Mouse (Mus musculus): ENCODE measurements around the gene Tmem120b. TPM values are rescaled to one million over a fixed set of nuclear protein-coding genes. Genes with fewer than 3 reads are reported as not detected.

Tmem120b gene
- polyA plus RNA-seq, 1 experiment: 9.9 TPM

DNA sequence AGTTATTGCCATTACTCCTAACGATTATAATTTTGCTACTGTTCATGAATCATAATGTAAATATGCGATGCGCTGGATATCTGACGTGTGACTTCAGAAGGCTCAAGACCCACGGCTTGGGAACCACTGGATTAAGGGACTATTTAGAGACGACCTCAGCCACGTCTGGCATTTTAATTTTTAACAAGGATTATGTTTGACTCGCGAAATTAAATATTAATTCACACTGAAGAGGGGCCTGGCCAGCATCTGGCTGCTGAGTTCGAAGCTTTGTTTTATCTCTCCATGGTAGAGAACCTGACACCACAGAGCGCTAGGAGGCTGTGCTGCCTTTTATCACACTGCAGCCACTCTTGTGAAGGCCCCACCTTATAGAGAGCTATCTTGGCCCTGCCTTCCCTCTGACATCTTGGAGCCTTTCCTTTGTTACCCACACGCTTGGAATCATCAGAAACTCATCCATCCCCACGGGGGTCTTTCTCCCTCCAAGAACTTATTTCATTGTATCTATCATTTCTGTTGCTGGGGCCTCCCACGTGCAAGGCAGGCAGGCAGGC, 24.9 kb downstream of the Tmem120b start:
- Histone ChIP-seq H3K36me3 (ENCODE audit: control insufficient read depth, insufficient read depth, low read length) (no peaks in the 10 kb centered on the region), H3K4me1 (ENCODE audit: control insufficient read depth, insufficient read depth, low read length) (peaks cover 7% of the 10 kb centered on the region), H3K27me3 (replicated peaks; ENCODE audit: control insufficient read depth, insufficient read depth, low read length) (no peaks in the 10 kb centered on the region), H3K4me3 (ENCODE audit: insufficient read depth, low read depth, low read length) (no peak overlapping the region), H3K27ac (ENCODE audit: insufficient read depth, low read depth, low read length) (peak overlapping the region; percentile 28; the same call in 1 of the 2 replicates)
- WGBS: 64% methylated on average over 14 of the region's 14 CpGs
- peak; percentile 79 for DNase-seq
- TF ChIP-seq CTCF (conservative IDR thresholded peaks at IDR 0.05; ENCODE audit: insufficient read depth, insufficient read length, low read depth, low read length): no peak
- TF ChIP-seq POLR2A (IDR thresholded peaks at IDR 0.05; ENCODE audit: low read depth, low read length): no peak

DNA sequence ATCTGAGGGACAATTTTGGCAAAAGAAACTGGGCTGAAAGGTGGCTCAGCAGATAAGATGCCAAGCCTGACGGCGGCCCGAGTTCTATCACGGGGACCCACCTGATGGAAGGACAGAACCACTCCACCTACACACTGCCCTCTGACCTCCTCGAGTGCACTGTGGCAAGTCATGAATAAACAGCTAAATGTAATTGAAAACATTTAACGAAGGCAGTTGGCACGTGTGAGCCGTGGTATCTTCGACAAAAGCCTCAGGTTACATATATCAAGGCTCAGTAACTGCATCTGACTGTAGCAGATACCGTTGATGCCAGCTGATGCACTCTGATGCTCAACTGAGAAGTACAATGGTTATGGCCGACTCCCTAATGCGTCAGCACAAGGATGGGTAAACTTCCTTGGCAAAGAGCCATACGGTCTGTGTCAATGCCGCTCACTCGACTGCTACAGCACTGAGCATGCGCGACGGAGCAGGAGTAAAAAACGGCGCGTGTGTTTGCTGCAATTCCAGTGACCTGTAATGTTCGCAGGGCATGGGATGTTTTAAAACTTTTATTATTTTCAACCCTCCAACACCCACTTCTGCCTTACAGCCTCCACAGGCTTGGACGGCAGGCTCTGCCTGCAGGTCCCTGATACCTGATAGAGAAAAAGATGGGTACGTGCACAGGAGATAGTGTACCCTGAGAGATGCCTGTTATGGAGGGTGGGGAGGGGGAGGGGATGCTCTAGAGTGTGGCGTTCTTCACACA, 26.2 kb downstream of the Tmem120b start:
- H3K27ac ChIP-seq (ENCODE audit: insufficient read depth, low read depth, low read length): no peak overlapping the region
- H3K4me3 ChIP-seq (ENCODE audit: insufficient read depth, low read depth, low read length): no peak overlapping the region
- H3K36me3 ChIP-seq (ENCODE audit: control insufficient read depth, insufficient read depth, low read length): no peaks in the 10 kb centered on the region
- TF ChIP-seq CTCF (conservative IDR thresholded peaks at IDR 0.05; ENCODE audit: insufficient read depth, insufficient read length, low read depth, low read length) (no peak), POLR2A (IDR thresholded peaks at IDR 0.05; ENCODE audit: low read depth, low read length) (no peak)
- no peaks in the 10 kb centered on the region for H3K27me3 ChIP-seq (replicated peaks; ENCODE audit: control insufficient read depth, insufficient read depth, low read length)
- peaks cover 7% of the 10 kb centered on the region for H3K4me1 ChIP-seq (ENCODE audit: control insufficient read depth, insufficient read depth, low read length)
- DNase-seq: peak; percentile 78
- WGBS: 41% methylated on average over 25 of the region's 25 CpGs

DNA sequence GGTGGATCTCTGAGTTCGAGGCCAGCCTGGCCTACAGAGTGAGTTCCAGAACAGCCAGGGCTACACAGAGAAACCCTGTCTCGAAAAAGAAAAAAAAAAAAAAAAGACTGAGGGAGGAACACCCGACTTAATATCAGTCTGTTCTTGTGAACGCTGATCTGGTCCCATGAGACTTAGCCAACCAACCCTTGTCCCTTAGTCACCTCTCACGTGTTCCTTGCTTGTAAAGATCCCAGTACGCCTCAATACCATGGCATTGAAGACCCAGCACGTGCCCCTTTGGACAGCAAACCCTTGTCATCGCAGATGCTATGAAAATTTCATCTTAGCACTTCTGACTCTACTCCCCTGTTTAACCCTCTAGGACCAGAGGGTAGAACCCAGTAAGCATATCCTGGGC, 28.1 kb downstream of the Tmem120b start:
- no peak for TF ChIP-seq POLR2A (IDR thresholded peaks at IDR 0.05; ENCODE audit: low read depth, low read length)
- WGBS: 87% methylated on average over 8 of the region's 8 CpGs
- no peaks in the 10 kb centered on the region for H3K27me3 ChIP-seq (replicated peaks; ENCODE audit: control insufficient read depth, insufficient read depth, low read length)
- no peaks in the 10 kb centered on the region for H3K36me3 ChIP-seq (ENCODE audit: control insufficient read depth, insufficient read depth, low read length)
- H3K27ac ChIP-seq (ENCODE audit: insufficient read depth, low read depth, low read length): no peak overlapping the region
- DNase-seq: peak; percentile 65
- no peak overlapping the region for H3K4me3 ChIP-seq (ENCODE audit: insufficient read depth, low read depth, low read length)
- peaks cover 7% of the 10 kb centered on the region for H3K4me1 ChIP-seq (ENCODE audit: control insufficient read depth, insufficient read depth, low read length)

DNA sequence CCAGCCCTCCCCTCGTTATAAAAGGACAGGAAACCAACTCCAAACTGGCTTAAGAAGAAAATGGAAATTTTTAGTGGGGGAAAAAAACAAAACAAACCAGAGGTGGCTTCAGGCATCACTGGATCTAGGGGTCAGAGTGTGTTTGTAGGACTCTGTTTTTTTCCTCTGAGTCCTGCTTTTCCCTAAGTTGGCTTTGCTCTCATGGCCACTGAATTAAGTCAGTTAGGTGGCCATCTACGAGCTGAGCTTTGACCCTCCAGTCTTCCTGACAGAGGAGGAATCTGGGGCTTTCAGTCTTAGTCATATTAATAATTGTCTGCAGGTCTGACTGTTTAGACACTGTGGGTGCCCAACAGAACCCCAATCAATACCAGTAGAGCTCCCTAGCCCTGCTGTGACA, 30.3 kb downstream of the Tmem120b start:
- peak; percentile 72 for DNase-seq
- WGBS: 55% methylated on average over 2 of the region's 2 CpGs
- H3K27me3 ChIP-seq (replicated peaks; ENCODE audit: control insufficient read depth, insufficient read depth, low read length): no peaks in the 10 kb centered on the region
- H3K4me1 ChIP-seq (ENCODE audit: control insufficient read depth, insufficient read depth, low read length): peaks cover 6% of the 10 kb centered on the region; the same call in 1 of the 2 replicates
- peak overlapping the region; percentile 54; the same call in 1 of the 2 replicates for H3K27ac ChIP-seq (ENCODE audit: insufficient read depth, low read depth, low read length)
- no peaks in the 10 kb centered on the region for H3K36me3 ChIP-seq (ENCODE audit: control insufficient read depth, insufficient read depth, low read length)
- H3K4me3 ChIP-seq (ENCODE audit: insufficient read depth, low read depth, low read length): no peak overlapping the region
- no peak for TF ChIP-seq POLR2A (IDR thresholded peaks at IDR 0.05; ENCODE audit: low read depth, low read length)
- TF ChIP-seq CTCF (conservative IDR thresholded peaks at IDR 0.05; ENCODE audit: insufficient read depth, insufficient read length, low read depth, low read length): no peak

DNA sequence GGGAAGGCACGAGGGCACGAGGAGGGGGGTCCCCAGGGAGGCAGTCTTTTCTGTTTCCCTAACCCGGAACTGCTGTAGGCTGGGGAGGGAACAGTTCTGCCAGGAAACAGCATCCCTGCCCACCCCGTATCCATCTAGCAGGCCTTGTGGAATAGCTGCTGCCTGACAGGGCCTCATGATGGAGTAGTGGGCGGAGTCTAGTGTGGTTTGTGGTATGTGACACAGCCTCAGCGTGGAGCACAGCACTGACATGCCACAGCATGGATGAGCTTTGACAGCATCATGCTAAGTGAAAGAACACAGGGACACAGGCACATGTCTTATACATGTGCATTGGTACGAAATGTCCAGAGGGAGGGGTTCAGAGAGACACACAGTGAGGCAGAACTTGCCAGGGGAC, 34.2 kb downstream of the Tmem120b start:
- H3K4me3 ChIP-seq (ENCODE audit: insufficient read depth, low read depth, low read length): no peak overlapping the region
- no peak for TF ChIP-seq POLR2A (IDR thresholded peaks at IDR 0.05; ENCODE audit: low read depth, low read length)
- no peak for TF ChIP-seq CTCF (conservative IDR thresholded peaks at IDR 0.05; ENCODE audit: insufficient read depth, insufficient read length, low read depth, low read length)
- H3K36me3 ChIP-seq (ENCODE audit: control insufficient read depth, insufficient read depth, low read length): no peaks in the 10 kb centered on the region
- H3K27ac ChIP-seq (ENCODE audit: insufficient read depth, low read depth, low read length): no peak overlapping the region
- no peaks in the 10 kb centered on the region for H3K27me3 ChIP-seq (replicated peaks; ENCODE audit: control insufficient read depth, insufficient read depth, low read length)
- peaks cover 11% of the 10 kb centered on the region; the same call in 1 of the 2 replicates for H3K4me1 ChIP-seq (ENCODE audit: control insufficient read depth, insufficient read depth, low read length)
- 65% methylated on average over 7 of the region's 7 CpGs for WGBS
- DNase-seq: no peak

DNA sequence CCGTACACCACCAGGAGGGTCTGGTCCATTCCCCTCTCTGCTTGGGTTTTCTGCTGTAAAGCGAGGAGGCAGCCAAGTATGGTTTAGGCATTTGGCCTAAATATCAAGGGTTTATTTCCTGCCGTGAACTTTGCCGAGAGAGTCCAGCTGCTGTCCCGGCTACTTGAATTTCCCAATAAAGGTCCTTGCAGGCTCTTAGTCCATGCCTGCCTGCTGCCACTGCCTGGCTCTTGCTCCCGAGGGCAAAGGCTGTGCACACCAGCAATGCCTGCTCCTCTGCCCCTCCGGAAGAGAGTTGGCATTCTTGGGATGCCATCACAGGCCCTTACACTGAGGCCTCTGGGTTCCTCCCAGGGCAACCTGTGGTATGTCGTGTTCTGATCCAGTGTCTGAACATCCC, 35.3 kb downstream of the Tmem120b start:
- peak; percentile 93 for DNase-seq
- peak overlapping the region; percentile 63 for H3K27ac ChIP-seq (ENCODE audit: insufficient read depth, low read depth, low read length)
- TF ChIP-seq POLR2A (IDR thresholded peaks at IDR 0.05; ENCODE audit: low read depth, low read length): no peak
- no peak for TF ChIP-seq CTCF (conservative IDR thresholded peaks at IDR 0.05; ENCODE audit: insufficient read depth, insufficient read length, low read depth, low read length)
- WGBS: 40% methylated on average over 8 of the region's 8 CpGs
- no peaks in the 10 kb centered on the region for H3K27me3 ChIP-seq (replicated peaks; ENCODE audit: control insufficient read depth, insufficient read depth, low read length)
- H3K4me3 ChIP-seq (ENCODE audit: insufficient read depth, low read depth, low read length): no peak overlapping the region
- no peaks in the 10 kb centered on the region for H3K36me3 ChIP-seq (ENCODE audit: control insufficient read depth, insufficient read depth, low read length)
- H3K4me1 ChIP-seq (ENCODE audit: control insufficient read depth, insufficient read depth, low read length): peaks cover 11% of the 10 kb centered on the region; the same call in 1 of the 2 replicates

DNA sequence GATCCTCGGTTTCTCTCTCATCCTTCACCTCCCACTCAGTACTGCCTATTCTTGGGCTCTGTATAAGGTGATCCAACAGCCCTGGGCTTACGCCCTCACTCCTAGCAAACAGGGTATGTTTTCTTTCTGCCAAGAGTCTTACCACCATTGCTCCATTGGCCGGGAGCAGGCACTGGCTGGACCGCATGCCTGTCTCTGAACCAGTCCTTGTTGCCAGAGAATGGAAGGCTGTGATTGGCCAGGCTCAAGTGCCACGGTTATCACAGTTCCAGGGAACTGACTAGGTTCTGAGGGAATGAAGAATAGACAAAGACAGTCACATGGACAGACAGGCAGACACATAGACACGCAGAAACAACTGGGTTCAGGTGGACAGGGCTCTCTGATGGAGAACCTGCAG, 36.6 kb downstream of the Tmem120b start:
- DNase-seq: no peak
- Histone ChIP-seq H3K36me3 (ENCODE audit: control insufficient read depth, insufficient read depth, low read length) (no peaks in the 10 kb centered on the region), H3K4me3 (ENCODE audit: insufficient read depth, low read depth, low read length) (no peak overlapping the region), H3K27ac (ENCODE audit: insufficient read depth, low read depth, low read length) (no peak overlapping the region), H3K27me3 (replicated peaks; ENCODE audit: control insufficient read depth, insufficient read depth, low read length) (no peaks in the 10 kb centered on the region), H3K4me1 (ENCODE audit: control insufficient read depth, insufficient read depth, low read length) (peaks cover 11% of the 10 kb centered on the region; the same call in 1 of the 2 replicates)
- TF ChIP-seq CTCF (conservative IDR thresholded peaks at IDR 0.05; ENCODE audit: insufficient read depth, insufficient read length, low read depth, low read length) (no peak), POLR2A (IDR thresholded peaks at IDR 0.05; ENCODE audit: low read depth, low read length) (no peak)
- WGBS: 92% methylated on average over 6 of the region's 6 CpGs
